Mouse (Mus musculus) liver, adult 2 months (tissue): ENCODE measurements around the gene Cct8l1.

Experiments
- CTCF ChIP-seq: fragments of 200-500 bp; IDR thresholded peaks from 2 replicates; pipeline ENCODE4 v1.5.1; 2011; ENCODE audit warnings: low read depth, low read length, control low read depth
- POLR2A ChIP-seq: fragments of 200-500 bp; IDR thresholded peaks from 2 replicates; pipeline ENCODE4 v1.6.1; 2011; ENCODE audit warnings: low read length, control low read depth; ENCODE audit not compliant: insufficient read depth; ENCODE audit errors: extremely low read depth

DNA sequence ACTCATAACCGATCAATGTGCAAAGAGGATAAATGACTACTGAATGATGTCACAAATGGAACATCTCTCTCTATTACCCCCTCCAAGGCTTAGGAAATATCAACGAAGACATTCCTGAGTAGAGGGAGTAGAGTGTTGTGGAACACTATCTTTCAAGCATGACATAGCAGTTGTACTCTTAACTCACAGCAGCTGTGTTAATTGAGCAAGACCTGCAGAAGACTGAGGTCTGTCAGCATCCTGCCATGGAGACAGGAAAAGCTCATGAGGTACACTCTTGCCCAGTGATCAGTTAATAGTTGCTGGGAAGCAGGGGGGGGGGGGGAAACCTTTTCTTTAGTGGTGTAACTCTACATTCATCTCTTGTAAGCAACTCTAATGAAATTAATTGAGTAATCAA, 40.1 kb upstream of the Cct8l1 start:
- TF ChIP-seq CTCF (no peak), POLR2A (no peak)
